Mouse (Mus musculus) intestine, postnatal 0 days (tissue): Measurements from ENCODE around the gene Zp2. TPM values are rescaled to one million over a fixed set of nuclear protein-coding genes. Genes with fewer than 3 reads are reported as not detected.
A peak's percentile ranks its signal among the peaks of the same experiment; 100 is the strongest.

ENCODE experiments used
- ATAC-seq: fragments of 200-750 bp; cut with Nextera tagmentation; 2 replicates; pipeline ENCODE4 v1.8.0; 2017; ENCODE audit warnings: mild to moderate bottlenecking, moderate TSS enrichment, moderate library complexity
- H3K27ac ChIP-seq: fragments of 300-500 bp; sonication (generic); 2 replicates; pipeline ENCODE4 v1.5.1; 2014; ENCODE audit warnings: mild to moderate bottlenecking, low read depth, low read length, moderate library complexity
- H3K27me3 ChIP-seq: fragments of 300-500 bp; sonication (generic); replicated peaks from 2 replicates; pipeline ENCODE4 v1.6.1; 2014; ENCODE audit warnings: low read length, mixed read lengths; ENCODE audit not compliant: control insufficient read depth, insufficient read depth
- H3K36me3 ChIP-seq: fragments of 300-500 bp; sonication (generic); 2 replicates; pipeline ENCODE4 v1.6.1; 2014; ENCODE audit warnings: mild to moderate bottlenecking, moderate library complexity; ENCODE audit not compliant: control insufficient read depth, insufficient read depth
- H3K4me1 ChIP-seq: fragments of 300-500 bp; sonication (generic); replicated peaks from 2 replicates; pipeline ENCODE4 v1.6.1; 2014; ENCODE audit warnings: antibody characterized with exemption, low read length, mixed read lengths; ENCODE audit not compliant: control insufficient read depth, insufficient read depth
- H3K4me2 ChIP-seq: fragments of 300-500 bp; sonication (generic); replicated peaks from 2 replicates; pipeline ENCODE4 v1.6.1; 2014; ENCODE audit warnings: low read depth, mild to moderate bottlenecking, moderate library complexity
- H3K4me3 ChIP-seq: fragments of 300-500 bp; sonication (generic); 2 replicates; pipeline ENCODE4 v1.5.1; 2014; ENCODE audit warnings: low read depth, low read length
- H3K9ac ChIP-seq: fragments of 300-500 bp; sonication (generic); 2 replicates; pipeline ENCODE4 v1.6.1; 2014; ENCODE audit warnings: mild to moderate bottlenecking, low read depth, low read length
- H3K9me3 ChIP-seq: fragments of 300-500 bp; sonication (generic); 2 replicates; pipeline ENCODE4 v1.6.1; 2016; ENCODE audit warnings: mixed run types; ENCODE audit not compliant: control insufficient read depth
- CTCF ChIP-seq: sonication (generic); IDR thresholded peaks from 2 replicates; pipeline ENCODE4 v1.5.1; 2016; ENCODE audit warnings: low read depth, mild to moderate bottlenecking, control low read depth, antibody characterized with exemption, moderate library complexity
- WGBS: fragments of 180-500 bp; shearing (Covaris S2); extraction: QIAGEN DNeasy Blood & Tissue Kit; methylation state at CpG from one replicate; pipeline ENCODE4 v1.1.7; 2014; 5-methylcytosine and 5-hydroxymethylcytosine counted together
- polyA plus RNA-seq: library from polyadenylated mRNA; unstranded; fragments of >200 nt; fragmentation: Nextera tagmentation; extraction: Ambion mirVana; gene quantifications from 2 replicates; pipeline ENCODE4 v1.2.1, GENCODE M21; 2015

The Zp2 gene
- polyA plus RNA-seq, 1 experiment from 2014 or later: 0.31 TPM

DNA sequence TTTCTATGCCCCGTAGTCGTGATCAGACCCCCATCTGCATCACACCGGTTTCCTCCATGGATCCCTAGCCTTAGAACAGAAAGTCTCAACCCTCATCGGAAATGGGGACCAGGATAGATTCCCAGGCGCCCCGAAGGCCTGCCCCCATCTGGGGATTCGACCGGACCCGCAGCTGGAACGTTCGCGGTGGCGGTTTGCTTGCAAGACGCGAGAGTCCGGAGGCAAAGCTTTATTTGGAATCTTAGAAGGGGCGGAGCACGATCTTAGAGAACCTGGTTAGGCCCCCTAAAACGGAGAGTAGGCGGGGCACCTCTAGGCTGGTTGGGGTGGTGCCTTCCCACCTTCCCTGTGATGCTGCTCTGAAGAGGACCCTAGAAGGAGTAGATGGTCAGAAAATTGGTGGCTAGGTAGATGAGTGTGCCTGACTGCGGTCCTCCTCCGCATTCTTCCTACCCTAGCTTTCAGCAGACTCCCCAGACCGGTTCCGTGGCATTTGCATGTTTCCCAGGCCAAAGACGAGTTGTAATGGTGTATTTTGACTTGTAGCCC lies 42.0 kb downstream of the Zp2 start:
- peak overlapping the region; percentile 98 for H3K4me2 ChIP-seq

DNA sequence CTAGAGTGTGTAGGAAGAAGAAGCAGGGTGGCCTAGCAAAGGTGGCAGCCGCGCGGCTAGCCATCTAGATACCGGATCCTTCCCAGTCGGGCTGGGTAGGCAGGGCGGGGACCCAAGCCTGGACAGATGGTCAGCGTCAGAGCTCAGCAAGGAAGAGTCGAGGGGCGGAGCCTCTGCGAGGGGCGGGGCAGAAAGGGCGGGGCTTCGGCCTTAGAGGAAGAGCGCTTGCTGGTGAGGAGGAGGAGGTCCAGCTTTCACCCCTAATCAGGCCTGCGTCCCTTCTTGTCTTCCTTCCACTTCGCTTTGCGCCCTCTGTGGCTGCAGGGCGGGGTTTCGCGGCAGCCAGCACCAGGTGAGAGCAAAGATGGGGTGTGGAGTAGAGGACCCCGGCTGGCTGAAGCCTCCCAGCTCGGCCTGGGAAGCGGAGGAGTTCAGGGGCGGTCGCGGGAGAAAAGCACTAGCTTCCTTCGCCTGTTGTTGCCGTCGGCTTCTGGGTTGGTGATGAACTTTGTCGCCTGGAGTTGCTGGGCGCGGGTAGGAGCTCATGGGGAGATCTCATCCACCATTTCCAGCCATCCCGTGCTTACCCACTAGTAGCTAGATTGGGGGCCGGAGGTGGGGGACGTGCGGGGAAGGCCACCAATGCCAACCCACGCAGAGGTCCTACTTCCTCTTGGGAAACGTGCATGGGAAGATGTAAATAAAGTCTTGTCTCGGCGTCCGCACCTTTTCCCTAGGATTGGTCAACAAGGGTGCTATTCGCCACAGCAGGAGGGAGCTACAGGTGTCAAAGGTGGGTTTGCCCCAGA lies 42.7 kb downstream of the Zp2 start, which contains the start of gene Tmem159:
Tmem159 (plus strand) TSS at position 190 of the 809 bp plus-strand sequence.
- Histone ChIP-seq H3K36me3 (no peaks in the 10 kb centered on the region), H3K9ac (peak within 1 kb of the TSS; percentile 69), H3K9me3 (no peaks in the 10 kb centered on the region), H3K4me3 (peak within 1 kb of the TSS; percentile 79), H3K4me2 (peak within 1 kb of the TSS; percentile 98), H3K27me3 (no peaks in the 10 kb centered on the region), H3K27ac (peak within 1 kb of the TSS; percentile 64; the same call in 1 of the 2 replicates), H3K4me1 (peaks cover 9% of the 10 kb centered on the region; the same call in 1 of the 2 replicates)
- peak; percentile 85 for ATAC-seq
- TF ChIP-seq CTCF: 0 out of 2 replicates have a peak, but pooled peaks have one; percentile 5
- WGBS: under 1% methylated on average over 42 of the region's 42 CpGs

More for the DNA sequence above, 42.0 kb downstream of the Zp2 start:
- H3K27ac ChIP-seq: no peak overlapping the region
- H3K36me3 ChIP-seq: no peaks in the 10 kb centered on the region
- H3K9ac ChIP-seq: peak overlapping the region; percentile 69
- 3% methylated on average over 25 of the region's 25 CpGs for WGBS
- peak; percentile 2; the same call in 1 of the 2 replicates for TF ChIP-seq CTCF
- no peaks in the 10 kb centered on the region for H3K27me3 ChIP-seq
- H3K4me1 ChIP-seq: peaks cover 9% of the 10 kb centered on the region; the same call in 1 of the 2 replicates
- ATAC-seq: peak; percentile 8; the same call in 1 of the 2 replicates
- H3K4me3 ChIP-seq: peak overlapping the region; percentile 79
- no peaks in the 10 kb centered on the region for H3K9me3 ChIP-seq

DNA sequence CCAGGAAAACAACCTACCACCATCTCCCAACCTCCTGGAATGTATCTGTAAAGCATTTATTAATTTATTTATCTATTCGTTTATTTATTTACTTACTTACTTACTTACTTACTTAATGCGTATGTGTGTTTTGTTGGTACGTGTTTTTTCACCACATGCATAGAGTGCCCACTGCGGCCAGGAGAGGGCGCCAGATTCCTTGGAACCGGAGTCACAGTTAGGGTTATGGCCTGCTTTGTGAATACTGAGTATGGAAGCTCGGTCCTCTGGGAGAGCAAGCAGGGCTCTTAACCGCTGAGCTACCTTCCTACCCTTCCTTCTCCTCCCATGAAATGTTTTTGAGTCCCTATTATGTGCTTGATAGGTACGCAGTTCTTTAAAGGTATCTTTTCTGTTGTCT lies 46.7 kb downstream of the Zp2 start:
- peak; percentile 92 for TF ChIP-seq CTCF
- Histone ChIP-seq H3K27ac (no peak overlapping the region), H3K9ac (no peak overlapping the region), H3K4me1 (peaks cover 9% of the 10 kb centered on the region; the same call in 1 of the 2 replicates), H3K4me2 (no peak overlapping the region), H3K4me3 (no peak overlapping the region), H3K9me3 (no peaks in the 10 kb centered on the region), H3K27me3 (no peaks in the 10 kb centered on the region), H3K36me3 (no peaks in the 10 kb centered on the region)
- 25% methylated on average over 9 of the region's 9 CpGs for WGBS
- ATAC-seq: peak; percentile 63

DNA sequence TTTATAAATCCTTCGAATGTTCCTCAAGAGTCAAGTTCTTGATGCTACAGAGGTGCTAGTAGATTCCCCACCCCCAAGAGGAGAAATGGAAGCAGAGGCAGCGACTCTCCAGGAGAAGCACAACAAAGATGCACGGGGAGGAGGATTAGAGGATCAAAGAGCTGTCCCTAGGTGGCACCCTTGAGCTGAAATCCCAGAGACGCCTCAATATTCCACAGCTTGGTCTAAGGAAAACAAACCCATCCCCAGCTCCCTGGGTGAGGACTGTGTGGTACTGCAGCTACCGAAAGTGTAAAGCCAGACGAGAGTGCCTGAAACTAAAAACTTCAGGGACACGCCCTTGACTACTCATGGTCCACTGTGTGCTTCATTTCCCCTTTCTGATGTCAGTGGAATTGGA lies 47.2 kb downstream of the Zp2 start:
- Histone ChIP-seq H3K27ac (no peak overlapping the region), H3K9me3 (no peaks in the 10 kb centered on the region), H3K9ac (no peak overlapping the region), H3K27me3 (no peaks in the 10 kb centered on the region), H3K36me3 (no peaks in the 10 kb centered on the region), H3K4me2 (no peak overlapping the region), H3K4me1 (peaks cover 6% of the 10 kb centered on the region; the same call in 1 of the 2 replicates), H3K4me3 (no peak overlapping the region)
- ATAC-seq: peak; percentile 39; the same call in 1 of the 2 replicates
- TF ChIP-seq CTCF: peak; percentile 78
- WGBS: 6% methylated on average over 7 of the region's 7 CpGs

- ATAC-seq: no peak
- TF ChIP-seq CTCF: no peak
- Histone ChIP-seq H3K9me3 (no peaks in the 10 kb centered on the region), H3K4me1 (no peaks in the 10 kb centered on the region), H3K27ac (no peak within 1 kb of the TSS), H3K27me3 (no peaks in the 10 kb centered on the region), H3K4me2 (no peak within 1 kb of the TSS), H3K4me3 (no peak within 1 kb of the TSS), H3K9ac (no peak within 1 kb of the TSS), H3K36me3 (no peaks in the 10 kb centered on the region)
- WGBS: 88% methylated on average over 6 of the region's 6 CpGs
Measured at GRCm38 (mm10) chr7:120095180-120095579, 49.9 kb downstream of the Zp2 start, which contains the start of gene Dnah3. Dnah3 (minus strand) TSS chr7:120095280.

GRCm38 (mm10) chr7:120094216-120094615 lies 50.9 kb downstream of the Zp2 start:
- Histone ChIP-seq H3K4me3 (no peak overlapping the region), H3K9me3 (no peaks in the 10 kb centered on the region), H3K27ac (no peak overlapping the region), H3K9ac (no peak overlapping the region), H3K36me3 (no peaks in the 10 kb centered on the region), H3K27me3 (no peaks in the 10 kb centered on the region), H3K4me1 (no peaks in the 10 kb centered on the region), H3K4me2 (no peak overlapping the region)
- 80% methylated on average over 3 of the region's 3 CpGs for WGBS
- ATAC-seq: no peak
- no peak for TF ChIP-seq CTCF
